Mouse (Mus musculus) lung, embryonic 16.5 days (tissue): Measurements from ENCODE around the gene Kif18b. TPM values are rescaled to one million over a fixed set of nuclear protein-coding genes. Genes with fewer than 3 reads are reported as not detected.

ENCODE experiments used
- ATAC-seq: fragments of 200-750 bp; cut with Nextera tagmentation; 2 replicates; pipeline ENCODE4 v1.8.0; 2017; ENCODE audit warnings: low read depth, mild to moderate bottlenecking, moderate library complexity
- H3K27ac ChIP-seq: fragments of 300-500 bp; sonication (generic); 2 replicates; pipeline ENCODE4 v1.5.1; 2014; ENCODE audit warnings: mild to moderate bottlenecking, control low read depth, low read length
- H3K27me3 ChIP-seq: fragments of 300-500 bp; sonication (generic); 2 replicates; pipeline ENCODE4 v1.6.1; 2014; ENCODE audit warnings: low read depth, low read length, mixed read lengths; ENCODE audit not compliant: control insufficient read depth, insufficient read depth
- H3K36me3 ChIP-seq: fragments of 300-500 bp; sonication (generic); 2 replicates; pipeline ENCODE4 v1.6.1; 2014; ENCODE audit warnings: low read length; ENCODE audit not compliant: control insufficient read depth, insufficient read depth
- H3K4me1 ChIP-seq: fragments of 300-500 bp; sonication (generic); replicated peaks from 2 replicates; pipeline ENCODE4 v1.6.1; 2014; ENCODE audit warnings: low read length, mixed read lengths; ENCODE audit not compliant: control insufficient read depth, insufficient read depth
- H3K4me2 ChIP-seq: fragments of 300-500 bp; sonication (generic); 2 replicates; pipeline ENCODE4 v1.6.1; 2014; ENCODE audit warnings: low read depth, low read length, control low read depth
- H3K4me3 ChIP-seq: fragments of 300-500 bp; sonication (generic); 2 replicates; pipeline ENCODE4 v1.5.1; 2014; ENCODE audit warnings: mild to moderate bottlenecking, low read length, control low read depth
- H3K9ac ChIP-seq: fragments of 300-500 bp; sonication (generic); 2 replicates; pipeline ENCODE4 v1.6.1; 2014; ENCODE audit warnings: low read length, control low read depth
- H3K9me3 ChIP-seq: fragments of 300-500 bp; sonication (generic); 2 replicates; pipeline ENCODE4 v1.6.1; 2016; ENCODE audit warnings: low read length; ENCODE audit not compliant: control insufficient read depth
- WGBS: fragments of 180-500 bp; shearing (Covaris S2); extraction: QIAGEN DNeasy Blood & Tissue Kit; methylation state at CpG from one replicate; pipeline ENCODE4 v1.1.7; 2014; 5-methylcytosine and 5-hydroxymethylcytosine counted together
- polyA plus RNA-seq: library from polyadenylated mRNA; unstranded; fragments of >200 nt; fragmentation: Nextera tagmentation; extraction: Ambion mirVana; gene quantifications from 2 replicates; pipeline ENCODE4 v1.2.1, GENCODE M21; 2015

Kif18b gene
- polyA plus RNA-seq, 1 experiment from 2014 or later: 13.7 TPM

DNA sequence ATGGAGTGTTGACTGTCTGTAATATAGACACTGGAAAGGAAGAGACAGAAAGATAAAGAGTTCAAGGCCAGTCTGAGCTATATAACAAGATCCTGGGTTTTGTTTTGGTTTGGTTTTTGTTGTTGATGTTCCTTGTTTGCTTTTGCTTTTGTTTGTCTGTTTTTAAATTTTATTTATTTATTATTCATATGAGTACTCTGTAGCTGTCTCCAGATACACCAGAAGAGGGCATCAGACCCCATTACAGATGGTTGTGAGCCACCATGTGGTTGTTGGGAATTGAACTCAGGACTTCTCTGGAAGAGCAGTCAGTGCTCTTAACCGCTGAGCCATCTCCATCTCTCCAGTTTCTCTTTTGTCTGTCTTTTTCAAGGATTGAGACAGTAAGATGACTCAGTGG lies 33.9 kb upstream of the Kif18b start:
- H3K4me1 ChIP-seq: peaks cover 27% of the 10 kb centered on the region
- no peak for ATAC-seq

GRCm38 (mm10) chr11:102958431-102958830 lies 33.5 kb upstream of the Kif18b start:
- no peak overlapping the region for H3K9ac ChIP-seq
- H3K27ac ChIP-seq: no peak overlapping the region
- ATAC-seq: no peak

More for the DNA sequence above, 33.9 kb upstream of the Kif18b start:
- Histone ChIP-seq H3K36me3 (no peaks in the 10 kb centered on the region), H3K27me3 (peaks cover 11% of the 10 kb centered on the region; the same call in 1 of the 2 replicates), H3K27ac (no peak overlapping the region), H3K4me2 (no peak overlapping the region), H3K9me3 (no peaks in the 10 kb centered on the region), H3K9ac (no peak overlapping the region), H3K4me3 (no peak overlapping the region)
- 75% methylated on average over 1 of the region's 1 CpGs for WGBS

DNA sequence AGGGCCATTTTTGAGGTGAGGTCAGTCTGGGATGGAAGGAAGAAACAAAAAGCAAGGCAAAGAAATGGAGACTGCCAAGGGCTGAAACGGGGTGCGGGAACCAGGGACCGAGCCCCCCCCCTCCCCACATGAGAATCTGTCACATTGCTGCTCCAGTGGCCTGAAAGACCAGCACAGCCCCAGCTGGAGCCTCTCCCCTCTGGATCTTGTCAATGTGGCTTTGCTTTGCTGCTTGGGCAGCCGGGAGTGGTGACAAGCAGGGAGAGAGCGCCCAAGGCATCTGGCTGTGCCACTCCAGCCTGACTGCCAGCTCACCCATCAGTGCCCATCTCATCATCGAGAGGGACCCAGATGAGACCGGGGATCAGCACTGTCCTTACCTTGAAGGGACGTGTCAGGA lies 32.8 kb upstream of the Kif18b start:
- Histone ChIP-seq H3K9me3 (no peaks in the 10 kb centered on the region), H3K36me3 (no peaks in the 10 kb centered on the region), H3K4me2 (no peak overlapping the region), H3K9ac (no peak overlapping the region), H3K4me3 (no peak overlapping the region), H3K27me3 (peaks cover 12% of the 10 kb centered on the region; the same call in 1 of the 2 replicates), H3K4me1 (peaks cover 19% of the 10 kb centered on the region), H3K27ac (no peak overlapping the region)
- 66% methylated on average over 8 of the region's 8 CpGs for WGBS
- no peak for ATAC-seq

More at GRCm38 (mm10) chr11:102958431-102958830, 33.5 kb upstream of the Kif18b start:
- no peaks in the 10 kb centered on the region for H3K9me3 ChIP-seq
- no peaks in the 10 kb centered on the region for H3K36me3 ChIP-seq
- H3K4me2 ChIP-seq: no peak overlapping the region
- H3K27me3 ChIP-seq: peaks cover 12% of the 10 kb centered on the region; the same call in 1 of the 2 replicates
- H3K4me3 ChIP-seq: no peak overlapping the region
- 83% methylated on average over 6 of the region's 6 CpGs for WGBS
- H3K4me1 ChIP-seq: peaks cover 23% of the 10 kb centered on the region

- peaks cover 12% of the 10 kb centered on the region; the same call in 1 of the 2 replicates for H3K27me3 ChIP-seq
- 23% methylated on average over 16 of the region's 16 CpGs for WGBS
- no peak overlapping the region for H3K4me2 ChIP-seq
- ATAC-seq: peak; percentile 94
- no peaks in the 10 kb centered on the region for H3K36me3 ChIP-seq
- H3K9ac ChIP-seq: no peak overlapping the region
- H3K27ac ChIP-seq: 0 out of 2 replicates have a peak overlapping the region, but pooled peaks have one; percentile 15
- H3K9me3 ChIP-seq: no peaks in the 10 kb centered on the region
- no peak overlapping the region for H3K4me3 ChIP-seq
- peaks cover 19% of the 10 kb centered on the region for H3K4me1 ChIP-seq
These were observed 32.2 kb upstream of the Kif18b start for GRCm38 (mm10) chr11:102956962-102957614.

DNA sequence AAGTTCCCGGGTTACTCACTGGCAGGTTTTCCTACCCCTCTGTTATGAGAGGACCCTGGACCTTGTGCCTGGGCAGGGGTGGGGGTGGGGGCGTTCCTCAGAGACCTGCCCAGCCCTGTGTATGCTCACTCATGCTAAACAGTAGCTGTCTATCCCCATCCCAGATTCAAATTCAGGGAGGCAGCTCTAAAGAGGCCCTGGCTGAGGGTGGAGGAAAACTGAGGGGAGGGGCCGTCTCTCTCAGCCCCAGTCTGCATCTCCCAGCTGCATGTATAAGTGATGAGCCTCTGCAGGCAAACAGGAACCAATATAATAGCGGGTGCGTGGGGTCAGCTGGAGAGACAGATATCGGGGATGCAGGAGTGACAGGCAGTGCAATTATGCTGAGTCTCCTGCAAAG lies 28.0 kb upstream of the Kif18b start:
- H3K4me3 ChIP-seq: no peak overlapping the region
- H3K36me3 ChIP-seq: no peaks in the 10 kb centered on the region
- ATAC-seq: no peak
- no peak overlapping the region for H3K4me2 ChIP-seq
- H3K9me3 ChIP-seq: no peaks in the 10 kb centered on the region
- H3K9ac ChIP-seq: no peak overlapping the region
- peaks cover 25% of the 10 kb centered on the region for H3K4me1 ChIP-seq
- no peak overlapping the region for H3K27ac ChIP-seq
- peaks cover 52% of the 10 kb centered on the region for H3K27me3 ChIP-seq
- 36% methylated on average over 6 of the region's 6 CpGs for WGBS

- 3% methylated on average over 49 of the region's 51 CpGs for WGBS
- Histone ChIP-seq H3K27ac (no peak overlapping the region), H3K4me1 (peaks cover 18% of the 10 kb centered on the region), H3K27me3 (peaks cover 87% of the 10 kb centered on the region), H3K36me3 (no peaks in the 10 kb centered on the region), H3K4me3 (peak overlapping the region; percentile 56), H3K4me2 (peak overlapping the region; percentile 83), H3K9me3 (no peaks in the 10 kb centered on the region), H3K9ac (peak overlapping the region; percentile 64)
- ATAC-seq: peak; percentile 37; the same call in 1 of the 2 replicates
These were observed 23.4 kb upstream of the Kif18b start for GRCm38 (mm10) chr11:102948043-102948961.

- 7% methylated on average over 8 of the region's 8 CpGs for WGBS
These were observed 22.0 kb upstream of the Kif18b start for GRCm38 (mm10) chr11:102946992-102947343.

GRCm38 (mm10) chr11:102946265-102946991 lies 21.5 kb upstream of the Kif18b start, which contains the start of gene C1ql1:
Gene C1ql1, minus strand, starts transcription at chr11:102946688.
- H3K4me2 ChIP-seq: peak within 1 kb of the TSS; percentile 71
- peak within 1 kb of the TSS; percentile 44 for H3K4me3 ChIP-seq
- H3K36me3 ChIP-seq: no peaks in the 10 kb centered on the region
- peak within 1 kb of the TSS; percentile 45 for H3K9ac ChIP-seq
- no peak within 1 kb of the TSS for H3K27ac ChIP-seq
- peaks cover 18% of the 10 kb centered on the region for H3K4me1 ChIP-seq
- H3K27me3 ChIP-seq: peaks cover 87% of the 10 kb centered on the region
- ATAC-seq: peak; percentile 98
- under 1% methylated on average over 73 of the region's 87 CpGs for WGBS
- no peaks in the 10 kb centered on the region for H3K9me3 ChIP-seq

More at GRCm38 (mm10) chr11:102946992-102947343, 22.0 kb upstream of the Kif18b start:
- peaks cover 92% of the 10 kb centered on the region for H3K27me3 ChIP-seq
- ATAC-seq: no peak
- H3K9ac ChIP-seq: no peak overlapping the region; the same call in 1 of the 2 replicates
- H3K4me1 ChIP-seq: peaks cover 18% of the 10 kb centered on the region
- H3K4me2 ChIP-seq: peak overlapping the region; percentile 71
- no peak overlapping the region for H3K27ac ChIP-seq
- peak overlapping the region; percentile 44 for H3K4me3 ChIP-seq
- no peaks in the 10 kb centered on the region for H3K36me3 ChIP-seq
- H3K9me3 ChIP-seq: no peaks in the 10 kb centered on the region
